Mouse (Mus musculus) CH12.LX (cell line): Measurements from ENCODE around the gene Jaml.

Experiments
- CHD2 ChIP-seq: IDR thresholded peaks from 2 replicates; pipeline ENCODE4 v1.6.1; 2011; ENCODE audit warnings: low read length, improper control_type of control experiment
- CTCF ChIP-seq, 2 experiments: IDR thresholded peaks in 1 of 2; conservative IDR thresholded peaks in 1 of 2; 2 replicates each; pipeline ENCODE4 v1.5.1; 2011 to 2012; ENCODE audit warnings: low read depth in 2 of 2, low read length in 2 of 2, improper control_type of control experiment in 1 of 2, inconsistent platforms in 1 of 2, mild to moderate bottlenecking in 1 of 2, moderate library complexity in 1 of 2
- E2F4 ChIP-seq: IDR thresholded peaks from 2 replicates; pipeline ENCODE4 v1.6.1; 2011; ENCODE audit warnings: low read depth, low read length, improper control_type of control experiment; ENCODE audit not compliant: insufficient replicate concordance
- EP300 ChIP-seq: IDR thresholded peaks from 2 replicates; pipeline ENCODE4 v1.6.1; 2011; ENCODE audit warnings: low read length, improper control_type of control experiment
- KAT2A ChIP-seq: IDR thresholded peaks from 2 replicates; pipeline ENCODE4 v1.6.1; 2012; ENCODE audit warnings: low read length, improper control_type of control experiment, inconsistent platforms; ENCODE audit not compliant: insufficient replicate concordance
- MAFK ChIP-seq: IDR thresholded peaks from 2 replicates; pipeline ENCODE4 v1.6.1; 2011; ENCODE audit warnings: low read length, improper control_type of control experiment; ENCODE audit not compliant: insufficient replicate concordance
- MEF2A ChIP-seq: IDR thresholded peaks from 2 replicates; pipeline ENCODE4 v1.6.1; 2014; ENCODE audit warnings: low read depth, mild to moderate bottlenecking, inconsistent platforms, low read length, improper control_type of control experiment, borderline replicate concordance
- PAX5 ChIP-seq: IDR thresholded peaks from 2 replicates; pipeline ENCODE4 v1.6.1; 2012; ENCODE audit warnings: low read length, inconsistent platforms, mixed read lengths
- POLR2A ChIP-seq: IDR thresholded peaks from 2 replicates; pipeline ENCODE4 v1.6.1; 2011; ENCODE audit warnings: low read depth, mild to moderate bottlenecking, improper control_type of control experiment, low read length
- ZC3H11A ChIP-seq: IDR thresholded peaks from 2 replicates; pipeline ENCODE4 v1.6.1; 2012; ENCODE audit warnings: low read depth, mild to moderate bottlenecking, inconsistent platforms, low read length, improper control_type of control experiment

DNA sequence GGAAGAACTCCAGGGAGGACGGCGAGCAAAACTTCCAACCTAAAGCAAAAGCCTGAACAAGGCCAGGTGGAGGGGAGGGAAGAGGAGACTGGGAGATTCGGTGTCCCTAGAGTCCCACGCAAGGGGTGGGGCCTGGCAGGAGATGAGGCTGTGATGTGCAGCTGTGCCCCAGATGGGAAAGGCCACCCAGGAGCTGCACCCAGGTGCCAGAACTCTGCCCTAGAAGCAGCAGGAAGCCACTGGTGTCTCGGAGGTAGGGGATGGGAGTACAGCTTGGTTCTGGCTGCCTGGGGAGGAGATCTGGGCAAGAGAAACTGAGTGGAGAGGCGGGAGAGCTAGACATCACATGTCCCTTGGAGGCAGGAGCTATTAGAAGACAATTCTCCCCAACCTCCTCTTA is 42.0 kb downstream of the Jaml start:
- no peak for TF ChIP-seq E2F4
- no peak for TF ChIP-seq ZC3H11A
- TF ChIP-seq MEF2A = no peak
- no peak for TF ChIP-seq CTCF (conservative IDR thresholded peaks at IDR 0.05 in 1 of 2, IDR thresholded peaks at IDR 0.05 in 1 of 2; ENCODE audit: low read depth in 2 of 2, low read length in 2 of 2)
- TF ChIP-seq MAFK = no peak
- no peak for TF ChIP-seq POLR2A
- TF ChIP-seq PAX5 = no peak
- no peak for TF ChIP-seq KAT2A
- TF ChIP-seq EP300 = no peak
- TF ChIP-seq CHD2 = no peak
